Mouse (Mus musculus): ENCODE data around the gene Ift122.

Ift122 gene

DNA sequence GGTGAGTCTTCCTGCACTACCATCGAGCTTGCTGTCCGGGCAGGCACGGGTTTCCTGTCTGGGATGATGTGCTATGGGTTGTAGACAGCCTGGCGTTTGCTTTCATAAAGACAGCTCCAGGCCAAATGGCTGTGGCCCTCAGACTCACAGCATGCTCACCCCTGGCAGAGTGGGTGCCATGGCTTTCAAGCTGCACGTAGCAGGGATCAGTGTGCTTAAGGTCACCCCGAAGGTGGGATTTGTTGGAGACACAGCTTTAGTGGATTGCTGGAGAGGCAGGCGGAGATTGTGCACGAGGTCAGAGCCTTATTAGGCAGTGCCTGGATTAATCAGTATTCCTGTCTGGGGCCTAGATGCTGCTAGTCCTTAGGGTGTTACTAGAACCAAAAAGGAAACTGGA is 37.3 kb downstream of the Ift122 start:
- intact Hi-C loops (cut with DNase I), result loop anchor here (10.0 kb wide), 1 partner anchor 234 kb away; no protein-coding TSS in a partner anchor

GRCm38 (mm10) chr6:115891061-115891460 is 37.8 kb downstream of the Ift122 start:
- intact Hi-C loops (cut with DNase I), result loop anchor here (10.0 kb wide), 1 partner anchor 234 kb away; no protein-coding TSS in a partner anchor

GRCm38 (mm10) chr6:115891497-115892061 is 38.3 kb downstream of the Ift122 start:
- intact Hi-C loops (cut with DNase I), result loop anchor here (10.0 kb wide), 1 partner anchor 233 kb away; no protein-coding TSS in a partner anchor

DNA sequence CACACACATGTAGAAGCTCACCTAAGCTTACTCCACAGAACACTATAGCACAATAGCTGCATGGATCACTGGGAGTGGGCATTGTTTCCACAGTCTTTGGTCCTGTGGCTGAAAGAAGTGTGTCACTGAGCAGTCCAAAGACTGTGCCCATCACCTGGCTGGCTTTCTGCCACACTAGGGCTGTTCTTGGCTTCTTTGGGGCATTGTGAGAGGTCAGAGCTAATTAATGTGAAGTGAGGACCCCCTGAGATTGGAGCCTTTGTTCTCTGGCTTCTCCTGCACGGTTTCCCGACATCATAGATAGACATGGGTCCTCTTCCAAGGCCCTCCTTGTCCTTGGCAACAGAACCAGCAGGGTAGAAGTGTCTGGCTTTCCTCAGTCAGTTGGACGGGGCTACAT is 39.1 kb downstream of the Ift122 start:
- intact Hi-C loops (cut with DNase I), result loop anchor here (10.0 kb wide), 1 partner anchor 232 kb away; no protein-coding TSS in a partner anchor

- intact Hi-C loops (cut with DNase I), result loop anchor here (10.0 kb wide), 1 partner anchor 228 kb away; no protein-coding TSS in a partner anchor
Observed at GRCm38 (mm10) chr6:115896346-115896745, 43.1 kb downstream of the Ift122 start.

DNA sequence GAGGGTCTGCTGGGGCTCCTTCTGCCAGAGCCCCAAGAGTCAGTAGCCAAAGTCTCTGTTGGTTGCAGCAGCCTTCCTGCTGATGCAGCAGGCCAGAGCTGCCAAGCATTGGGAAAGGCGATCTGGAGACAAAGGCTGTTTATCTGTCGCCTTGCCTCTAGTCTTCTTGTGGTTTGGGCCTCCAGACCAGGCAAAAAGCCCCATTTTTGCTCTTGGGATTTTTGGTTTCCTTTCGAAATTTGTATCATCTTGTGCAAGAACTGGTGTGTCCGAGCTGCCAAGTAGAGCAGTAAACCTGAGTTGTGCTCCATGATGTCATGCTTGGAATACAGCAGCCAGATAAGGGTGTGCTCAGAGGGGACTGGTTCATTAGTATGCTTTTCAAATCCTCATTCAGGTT is 43.8 kb downstream of the Ift122 start:
- intact Hi-C loops (cut with DNase I), result loop anchor here (10.0 kb wide), 1 partner anchor 228 kb away; no protein-coding TSS in a partner anchor

DNA sequence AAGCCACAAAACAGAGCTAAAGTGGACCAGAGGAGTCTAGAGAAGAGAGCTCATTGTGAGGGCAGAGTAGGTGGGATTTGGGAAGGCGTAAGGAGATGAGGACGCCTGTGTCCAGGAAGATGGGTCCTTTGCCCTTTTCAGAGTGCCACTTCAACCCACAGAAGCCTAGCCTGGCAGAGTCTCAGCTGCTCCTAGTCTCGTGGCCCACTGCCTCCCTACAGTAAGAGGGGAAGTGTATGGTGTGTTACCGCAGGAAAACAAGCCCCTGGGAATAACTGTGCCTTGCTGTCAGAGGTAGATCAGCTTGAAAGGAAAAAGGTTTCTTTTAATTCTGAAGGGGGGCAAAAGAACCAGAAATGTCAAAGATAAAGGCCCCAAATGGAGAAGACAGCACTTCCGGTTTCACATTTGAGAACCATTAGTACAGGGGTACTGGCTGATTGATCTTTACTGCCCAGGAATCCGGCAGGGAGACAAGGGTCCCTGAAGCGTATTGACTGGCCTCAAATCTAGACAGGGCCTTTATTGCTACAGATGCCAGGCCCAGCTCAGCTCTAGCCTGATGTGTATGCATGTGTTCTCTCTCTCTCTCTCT is 44.8 kb downstream of the Ift122 start:
- intact Hi-C loops (cut with DNase I), result loop anchor here (10.0 kb wide), 1 partner anchor 227 kb away; no protein-coding TSS in a partner anchor

DNA sequence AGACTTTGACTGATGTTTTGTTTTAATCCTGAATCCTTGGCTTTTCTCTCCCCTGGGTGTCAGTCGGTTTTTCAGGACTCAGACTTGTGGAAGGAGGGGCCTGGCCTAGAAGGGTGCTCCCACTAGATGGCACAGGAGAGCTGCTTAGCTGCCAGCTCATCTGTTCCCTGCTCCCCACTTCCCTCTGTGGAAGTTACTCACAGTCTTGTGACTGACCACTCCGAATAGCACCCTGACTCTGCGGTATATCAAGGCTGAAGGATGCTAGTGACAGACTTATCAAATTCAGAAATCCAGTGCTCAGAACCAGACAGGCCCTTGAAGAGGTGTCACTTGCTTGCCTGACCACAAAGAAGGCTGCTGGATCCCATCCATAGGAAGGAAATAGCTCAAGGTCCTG is 47.8 kb downstream of the Ift122 start:
- intact Hi-C loops (cut with DNase I), result loop anchor here (2.0 to 5.0 kb wide), 2 partner anchors 56 to 106 kb away; no protein-coding TSS in a partner anchor

GRCm38 (mm10) chr6:115901489-115901931 is 48.2 kb downstream of the Ift122 start:
- intact Hi-C loops (cut with DNase I), result loop anchor here (2.0 to 5.0 kb wide), 2 partner anchors 56 to 105 kb away; no protein-coding TSS in a partner anchor

GRCm38 (mm10) chr6:115902545-115902944 is 49.3 kb downstream of the Ift122 start:
- intact Hi-C loops (cut with DNase I), result loop anchor here (5.0 kb wide), 1 partner anchor 55 kb away; no protein-coding TSS in a partner anchor

- intact Hi-C loops (cut with DNase I), result no loop called here
Observed at GRCm38 (mm10) chr6:115905568-115905967, 52.3 kb downstream of the Ift122 start.

DNA sequence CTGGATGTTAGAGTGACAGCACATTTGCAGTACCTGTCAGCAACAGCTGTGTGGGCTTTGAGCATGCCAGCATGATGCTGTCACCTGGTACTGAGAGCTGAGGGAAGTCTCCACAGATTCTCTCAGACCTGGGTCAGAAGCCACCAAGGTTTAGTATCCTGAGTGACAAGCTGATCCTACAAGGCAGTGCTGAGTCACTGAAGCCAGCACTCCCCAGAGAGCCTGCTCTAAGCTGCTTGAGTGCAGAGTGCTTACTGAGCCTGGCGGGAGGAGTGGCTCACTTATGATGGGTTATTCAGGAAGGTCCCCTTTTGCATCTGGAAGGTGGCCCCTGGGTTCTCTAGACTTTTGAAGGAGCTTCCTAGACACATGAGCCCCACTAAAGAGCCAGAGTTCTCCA is 53.2 kb downstream of the Ift122 start:
- intact Hi-C loops (cut with DNase I), result no loop called here

- intact Hi-C loops (cut with DNase I), result no loop called here
Observed at GRCm38 (mm10) chr6:115906871-115907270, 53.6 kb downstream of the Ift122 start.

GRCm38 (mm10) chr6:115908421-115908982 is 55.2 kb downstream of the Ift122 start:
- intact Hi-C loops (cut with DNase I), result no loop called here

DNA sequence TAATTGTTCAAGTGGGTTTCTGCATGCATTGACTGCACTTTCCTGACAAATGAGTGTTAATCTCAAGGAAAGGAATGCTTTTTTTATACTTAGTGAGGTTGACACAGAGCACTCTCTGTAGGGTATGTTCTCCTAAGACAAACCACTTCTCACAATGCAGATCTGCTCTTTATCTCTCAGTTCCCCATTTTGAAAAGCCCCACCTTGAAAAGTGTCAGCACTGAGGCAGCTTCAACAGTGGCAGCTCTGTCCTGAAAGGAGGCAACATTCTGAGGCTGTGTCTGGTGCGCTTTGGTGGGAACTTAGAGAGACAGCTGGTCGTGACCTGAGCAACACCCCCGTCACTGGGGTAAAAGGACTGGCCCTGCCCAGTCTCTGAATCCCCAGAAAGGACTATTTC is 55.8 kb downstream of the Ift122 start:
- intact Hi-C loops (cut with DNase I), result no loop called here

DNA sequence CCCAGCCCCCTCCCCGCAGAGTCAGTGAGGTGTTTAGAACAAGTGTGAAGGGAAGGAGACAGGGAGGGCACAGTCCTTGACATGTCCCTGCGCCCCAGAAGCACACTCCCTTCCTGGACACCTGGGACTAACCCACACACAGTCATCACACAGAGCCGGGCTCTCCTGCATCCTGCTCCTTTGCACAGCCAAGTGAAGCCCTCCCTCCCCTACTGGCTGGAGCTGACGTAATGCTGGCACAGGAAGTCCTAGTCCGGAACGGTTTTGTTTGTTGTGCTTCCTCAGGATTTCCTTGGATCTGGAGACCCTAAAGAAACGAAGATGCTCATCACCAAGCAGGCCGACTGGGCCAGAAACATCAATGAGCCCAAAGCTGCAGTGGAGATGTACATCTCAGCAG is 56.7 kb downstream of the Ift122 start:
- intact Hi-C loops (cut with DNase I), result no loop called here

DNA sequence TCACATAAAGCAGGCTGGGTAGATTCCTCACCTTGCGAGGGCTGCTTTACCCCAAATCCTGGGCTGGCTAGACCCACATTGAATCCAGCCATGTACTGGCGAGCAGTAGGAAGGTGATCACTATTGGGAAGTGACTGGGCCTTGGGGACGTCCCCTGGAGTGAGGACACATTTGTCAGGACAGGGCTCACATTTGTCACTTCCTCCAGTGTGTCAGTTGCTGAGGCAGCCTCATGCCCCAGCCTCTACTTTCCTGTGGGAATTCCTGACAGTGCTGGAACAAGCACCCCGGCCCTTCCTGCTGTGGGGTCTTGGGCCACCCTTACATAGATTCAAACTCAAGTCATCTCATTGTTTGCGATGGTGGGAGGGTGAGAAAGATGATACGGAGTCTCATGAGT is 58.5 kb downstream of the Ift122 start:
- intact Hi-C loops (cut with DNase I), result no loop called here

DNA sequence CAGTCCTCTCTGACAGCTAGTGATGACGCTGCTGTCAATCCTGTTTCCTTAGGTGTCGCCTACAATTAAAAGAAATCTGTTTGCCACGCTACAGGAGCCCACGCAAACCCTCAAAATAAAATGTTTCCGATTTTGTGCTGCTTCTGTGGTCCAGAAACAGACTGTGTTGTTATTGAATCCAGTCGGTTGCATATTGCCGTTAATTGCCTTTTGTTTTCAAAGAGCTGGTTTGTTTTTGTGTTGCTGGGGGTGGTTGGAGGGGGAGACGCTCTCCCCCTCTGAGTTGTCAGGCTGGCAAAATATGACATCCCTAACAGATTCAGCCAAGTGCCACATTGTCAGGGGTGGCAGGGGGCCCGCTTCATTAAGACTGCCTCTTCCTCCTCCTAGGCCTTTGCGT is 60.2 kb downstream of the Ift122 start:
- intact Hi-C loops (cut with DNase I), result no loop called here

DNA sequence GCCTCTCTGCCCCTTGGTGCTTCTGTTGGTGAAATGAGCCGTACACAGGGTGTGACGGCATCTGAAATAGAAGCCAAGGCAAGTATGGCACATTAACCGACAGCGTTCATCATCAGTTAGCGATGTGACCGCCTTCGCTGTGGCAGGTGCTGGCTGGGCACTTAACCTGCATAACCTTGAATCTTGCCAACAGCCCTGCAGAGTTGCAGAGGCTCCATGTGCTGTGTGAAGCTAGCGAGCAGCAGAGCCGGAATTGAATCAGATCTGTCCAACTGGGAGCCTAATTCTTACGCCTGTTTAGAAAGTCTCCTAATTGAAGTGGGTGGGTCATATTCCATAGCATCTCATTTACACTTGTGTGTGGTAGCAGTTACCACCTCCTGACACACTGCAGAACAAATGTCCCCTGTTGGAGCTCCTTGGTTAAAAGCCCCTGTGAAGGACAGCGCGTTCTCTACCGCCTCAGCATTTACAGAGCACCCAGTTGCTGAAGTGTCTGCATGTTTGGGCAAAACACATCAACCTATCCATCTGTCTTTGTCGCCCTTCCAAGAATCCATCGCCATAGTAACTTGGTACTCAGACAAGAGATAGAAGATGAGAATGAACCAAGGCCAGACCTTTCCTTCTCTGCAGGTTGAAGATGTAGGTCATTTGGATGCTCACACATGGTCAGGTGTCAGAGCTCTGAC is 61.4 kb downstream of the Ift122 start:
- intact Hi-C loops (cut with DNase I), result loop anchor here (5.0 kb wide), 1 partner anchor 43 kb away; no protein-coding TSS in a partner anchor

DNA sequence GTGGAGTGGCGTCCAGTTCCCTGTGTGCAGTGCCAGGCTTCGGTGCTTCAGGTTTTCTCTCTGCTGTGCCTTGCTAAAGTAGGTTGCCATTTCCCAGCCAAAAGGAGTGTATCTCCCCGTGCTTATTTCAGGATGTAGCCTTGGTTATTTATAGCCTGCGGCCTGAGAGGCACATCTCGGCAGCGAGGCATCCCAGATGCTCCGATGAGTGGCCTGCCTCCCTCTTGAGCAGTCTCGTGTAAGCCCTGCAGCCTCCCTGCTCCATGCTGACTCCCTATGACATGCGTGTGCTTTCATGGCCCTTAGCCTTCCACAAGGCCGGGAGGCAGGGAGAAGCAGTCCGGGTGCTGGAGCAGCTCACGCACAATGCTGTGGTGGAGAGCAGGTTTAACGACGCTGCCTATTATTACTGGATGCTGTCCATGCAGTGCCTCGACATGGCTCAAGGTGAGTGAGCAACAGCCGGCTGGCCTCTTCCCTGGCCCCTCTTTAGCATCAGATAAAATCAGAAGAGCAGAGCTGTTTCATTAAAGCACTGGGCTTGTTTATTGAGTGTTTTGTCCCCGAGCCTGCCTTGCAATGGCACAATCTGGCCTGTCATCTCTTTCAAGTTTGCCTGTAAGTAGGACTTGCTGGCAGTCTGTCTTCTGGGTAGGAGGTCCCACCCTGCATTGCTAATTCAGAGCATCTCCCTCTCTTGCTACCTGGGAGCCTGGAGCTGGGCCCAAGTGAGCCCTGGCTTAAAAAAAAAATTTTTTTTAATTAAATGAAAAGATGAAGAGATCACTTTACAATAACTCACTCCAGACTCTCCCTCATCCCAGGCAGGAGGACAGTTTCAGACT is 62.6 kb downstream of the Ift122 start:
- intact Hi-C loops (cut with DNase I), result loop anchor here (5.0 kb wide), 1 partner anchor 41 kb away; no protein-coding TSS in a partner anchor

All from adrenal gland (tissue).